Mouse (Mus musculus) C2C12 (cell line): ENCODE data around the gene Hfe2.

Experiments used
- CTCF ChIP-seq: IDR thresholded peaks from one replicate; pipeline ENCODE4 v1.5.1; 2011; ENCODE audit not compliant: control insufficient read depth, insufficient read depth, insufficient read length
- FOSL1 ChIP-seq: IDR thresholded peaks from one replicate; pipeline ENCODE4 v1.8.0; 2011; ENCODE audit warnings: mild to moderate bottlenecking, low read length; ENCODE audit not compliant: poor library complexity, insufficient read depth, severe bottlenecking
- MAX ChIP-seq: IDR thresholded peaks from one replicate; pipeline ENCODE4 v1.6.1; 2011; ENCODE audit warnings: mild to moderate bottlenecking, control low read depth
- MYOD1 ChIP-seq: IDR thresholded peaks from one replicate; pipeline ENCODE4 v1.6.1; 2011; ENCODE audit warnings: low read depth; ENCODE audit not compliant: control insufficient read depth, insufficient read length
- USF1 ChIP-seq: IDR thresholded peaks from one replicate; pipeline ENCODE4 v1.6.1; 2011; ENCODE audit warnings: low read depth, mild to moderate bottlenecking, control low read depth, moderate library complexity

DNA sequence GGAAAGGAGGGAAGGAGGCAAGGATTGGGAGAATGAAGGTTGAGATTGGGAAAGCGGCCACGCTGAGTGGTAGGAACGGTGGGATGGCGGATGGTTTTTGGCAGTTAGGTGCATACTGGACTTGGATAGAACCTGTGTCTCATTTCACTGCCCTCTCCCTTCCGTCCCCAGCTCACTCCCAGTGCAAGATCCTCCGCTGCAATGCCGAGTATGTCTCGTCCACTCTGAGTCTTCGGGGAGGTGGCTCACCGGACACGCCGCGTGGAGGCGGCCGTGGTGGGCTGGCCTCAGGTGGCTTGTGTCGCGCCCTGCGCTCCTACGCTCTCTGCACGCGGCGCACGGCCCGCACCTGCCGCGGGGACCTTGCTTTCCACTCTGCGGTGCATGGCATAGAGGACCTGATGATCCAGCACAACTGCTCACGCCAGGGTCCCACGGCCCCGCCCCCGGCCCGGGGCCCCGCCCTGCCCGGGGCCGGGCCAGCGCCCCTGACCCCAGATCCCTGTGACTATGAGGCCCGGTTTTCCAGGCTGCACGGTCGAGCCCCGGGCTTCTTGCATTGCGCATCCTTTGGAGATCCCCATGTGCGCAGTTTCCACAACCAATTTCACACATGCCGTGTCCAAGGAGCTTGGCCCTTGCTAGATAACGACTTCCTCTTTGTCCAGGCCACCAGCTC lies 2.0 kb downstream of the Hfe2 start:
- no peak for TF ChIP-seq CTCF
- no peak for TF ChIP-seq FOSL1
- TF ChIP-seq MAX: no peak
- TF ChIP-seq USF1: no peak
- no peak for TF ChIP-seq MYOD1
